Mouse (Mus musculus) C2C12 (cell line): ENCODE measurements at regions not wholly inside any gene's neighbourhood (a gene's known extent, or its start where the extent isn't known, plus 50 kb on each side); places are given as distances from the start of the nearest gene placed in this dataset.

ENCODE experiments used
- H3K27me3 ChIP-seq: one replicate; pipeline ENCODE4 v1.6.1; 2011; ENCODE audit not compliant: control insufficient read depth, insufficient read depth, insufficient read length
- H3K36me3 ChIP-seq: one replicate; pipeline ENCODE4 v1.6.1; 2011; ENCODE audit not compliant: control insufficient read depth, insufficient read depth
- H3K4me3 ChIP-seq: one replicate; pipeline ENCODE4 v1.5.1; 2011; ENCODE audit warnings: mild to moderate bottlenecking, control low read depth; ENCODE audit not compliant: poor library complexity, insufficient read depth, severe bottlenecking
- H3K79me2 ChIP-seq: one replicate; pipeline ENCODE4 v1.6.1; 2011; ENCODE audit not compliant: control insufficient read depth, insufficient read depth
- H3K79me3 ChIP-seq: one replicate; pipeline ENCODE4 v1.6.1; 2011; ENCODE audit warnings: low read depth, control low read depth
- H3ac ChIP-seq: one replicate; pipeline ENCODE3; 2011; ENCODE audit warnings: low read depth; ENCODE audit not compliant: control insufficient read depth, insufficient read length
- CEBPB ChIP-seq: IDR thresholded peaks from one replicate; pipeline ENCODE4 v1.6.1; 2011; ENCODE audit warnings: low read depth, mild to moderate bottlenecking, control low read depth, moderate library complexity
- CTCF ChIP-seq: IDR thresholded peaks from one replicate; pipeline ENCODE4 v1.5.1; 2011; ENCODE audit not compliant: control insufficient read depth, insufficient read depth, insufficient read length
- FOSL1 ChIP-seq: IDR thresholded peaks from one replicate; pipeline ENCODE4 v1.8.0; 2011; ENCODE audit warnings: mild to moderate bottlenecking, low read length; ENCODE audit not compliant: poor library complexity, insufficient read depth, severe bottlenecking
- MAX ChIP-seq: IDR thresholded peaks from one replicate; pipeline ENCODE4 v1.6.1; 2011; ENCODE audit warnings: mild to moderate bottlenecking, control low read depth
- MYOD1 ChIP-seq: IDR thresholded peaks from one replicate; pipeline ENCODE4 v1.6.1; 2011; ENCODE audit warnings: low read depth; ENCODE audit not compliant: control insufficient read depth, insufficient read length
- MYOG ChIP-seq: IDR thresholded peaks from one replicate; pipeline ENCODE4 v1.6.1; 2011; ENCODE audit not compliant: control insufficient read depth, insufficient read length; ENCODE audit errors: extremely low read depth
- USF1 ChIP-seq: IDR thresholded peaks from one replicate; pipeline ENCODE4 v1.6.1; 2011; ENCODE audit warnings: low read depth, mild to moderate bottlenecking, control low read depth, moderate library complexity

DNA sequence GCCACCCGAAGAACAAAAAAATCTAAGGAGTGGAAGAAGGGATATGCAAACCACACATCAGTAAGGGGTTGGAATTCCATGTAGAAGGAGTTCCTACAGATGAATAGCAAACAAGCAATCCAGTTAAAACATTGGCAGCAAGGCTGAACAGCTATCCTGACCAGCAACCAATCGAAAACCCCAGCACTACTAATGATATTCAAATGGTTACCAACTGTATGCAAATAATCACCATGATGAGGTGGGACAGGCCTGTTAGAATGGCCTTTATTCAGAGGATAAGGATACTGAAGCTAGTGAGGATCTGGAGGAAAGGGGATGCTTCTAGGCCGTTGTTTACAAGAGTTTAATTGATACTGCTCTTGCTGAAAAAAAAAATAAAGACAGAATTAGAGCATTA, 166.0 kb upstream of the Grik3 start:
- no peak overlapping the region for H3ac ChIP-seq

DNA sequence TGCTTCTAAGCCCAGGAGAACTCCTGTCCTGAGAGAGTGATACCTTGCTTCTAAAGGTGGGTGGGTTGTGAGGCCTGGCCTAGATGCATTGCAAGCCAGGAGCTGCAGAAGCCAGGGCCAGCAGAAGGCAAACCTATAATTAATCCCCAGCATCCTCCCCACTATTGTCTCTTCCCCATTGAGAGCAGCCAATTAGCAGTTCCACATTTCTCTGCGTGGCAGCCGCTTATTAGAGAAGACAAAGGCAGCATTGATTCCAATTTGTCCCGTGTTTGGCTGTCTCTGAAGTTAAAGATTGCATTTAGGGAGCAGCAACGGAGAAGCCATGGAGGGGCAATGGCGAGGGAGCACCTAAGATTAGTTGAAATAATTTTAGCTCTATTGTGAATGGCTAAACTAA, 171.2 kb upstream of the Grik3 start:
- no peak overlapping the region for H3K4me3 ChIP-seq
- H3K79me2 ChIP-seq: no peaks in the 10 kb centered on the region
- peaks cover 6% of the 10 kb centered on the region for H3K27me3 ChIP-seq
- TF ChIP-seq FOSL1 (no peak), MAX (no peak), CEBPB (no peak), USF1 (no peak), MYOD1 (no peak), MYOG (no peak), CTCF (no peak)
- no peaks in the 10 kb centered on the region for H3K79me3 ChIP-seq
- H3K36me3 ChIP-seq: no peaks in the 10 kb centered on the region
- H3ac ChIP-seq: no peak overlapping the region

More for the DNA sequence above, 166.0 kb upstream of the Grik3 start:
- no peak for TF ChIP-seq CEBPB
- TF ChIP-seq USF1: no peak
- no peak for TF ChIP-seq MAX
- no peak for TF ChIP-seq FOSL1
- TF ChIP-seq MYOD1: no peak
- no peak for TF ChIP-seq CTCF
- TF ChIP-seq MYOG: no peak
- no peaks in the 10 kb centered on the region for H3K79me3 ChIP-seq
- no peaks in the 10 kb centered on the region for H3K36me3 ChIP-seq
- H3K4me3 ChIP-seq: no peak overlapping the region
- H3K27me3 ChIP-seq: peaks cover 3% of the 10 kb centered on the region
- H3K79me2 ChIP-seq: no peaks in the 10 kb centered on the region

DNA sequence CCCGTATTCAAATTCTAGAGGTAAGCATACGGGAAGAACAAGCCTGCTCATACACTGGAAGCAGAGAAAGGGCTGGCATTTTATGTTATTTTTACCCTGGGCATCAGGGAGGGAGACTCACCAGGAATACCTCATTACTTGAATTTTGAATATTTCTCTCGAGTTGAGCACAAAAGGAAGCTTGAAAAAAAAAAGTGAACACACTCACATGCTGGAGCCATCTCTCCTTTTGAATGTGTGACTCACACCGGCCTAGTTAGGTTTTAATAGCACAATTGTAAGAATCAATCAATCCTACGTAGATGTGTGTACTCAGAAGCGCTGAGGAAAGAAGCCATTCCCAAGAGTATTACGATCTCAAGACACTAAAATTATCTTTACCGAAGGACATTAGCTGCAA, 172.2 kb upstream of the Grik3 start:
- no peak overlapping the region for H3ac ChIP-seq
- no peaks in the 10 kb centered on the region for H3K79me2 ChIP-seq
- H3K27me3 ChIP-seq: peaks cover 3% of the 10 kb centered on the region
- H3K36me3 ChIP-seq: no peaks in the 10 kb centered on the region
- TF ChIP-seq MYOG: no peak
- H3K4me3 ChIP-seq: no peak overlapping the region
- no peaks in the 10 kb centered on the region for H3K79me3 ChIP-seq

- H3K36me3 ChIP-seq: no peaks in the 10 kb centered on the region
- no peak overlapping the region for H3ac ChIP-seq
- no peak overlapping the region for H3K4me3 ChIP-seq
- TF ChIP-seq MYOD1: no peak
- no peak for TF ChIP-seq MAX
- TF ChIP-seq CTCF: no peak
- TF ChIP-seq MYOG: no peak
- no peak for TF ChIP-seq FOSL1
- TF ChIP-seq CEBPB: no peak
- no peak for TF ChIP-seq USF1
- H3K79me3 ChIP-seq: no peaks in the 10 kb centered on the region
- peaks cover 3% of the 10 kb centered on the region for H3K27me3 ChIP-seq
- no peaks in the 10 kb centered on the region for H3K79me2 ChIP-seq
Observed at GRCm38 (mm10) chr4:125316876-125317275, 173.6 kb upstream of the Grik3 start.

DNA sequence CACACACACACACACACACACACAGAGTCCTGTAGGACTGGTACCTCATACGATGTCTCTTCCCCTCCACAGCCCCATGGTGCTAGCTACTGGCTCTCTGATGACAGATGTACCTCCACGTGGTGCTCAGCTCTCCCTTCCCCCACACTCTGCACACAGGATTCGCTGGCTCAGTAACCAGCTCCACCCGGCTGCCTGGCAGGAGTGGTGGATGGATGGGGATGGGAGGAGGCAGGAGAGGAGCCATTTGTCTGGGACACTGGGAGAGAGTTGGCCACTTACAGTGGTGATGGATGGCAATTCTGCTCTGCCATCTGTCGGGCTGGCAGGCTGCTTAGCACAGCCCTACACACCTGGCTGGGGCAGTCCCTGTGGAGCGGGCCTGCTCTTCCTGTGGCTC, 174.7 kb upstream of the Grik3 start:
- Histone ChIP-seq H3ac (no peak overlapping the region), H3K79me2 (no peaks in the 10 kb centered on the region), H3K27me3 (peaks cover 4% of the 10 kb centered on the region), H3K79me3 (no peaks in the 10 kb centered on the region), H3K36me3 (no peaks in the 10 kb centered on the region), H3K4me3 (no peak overlapping the region)
- no peak for TF ChIP-seq MYOG
- TF ChIP-seq MAX: no peak
- TF ChIP-seq USF1: no peak
- TF ChIP-seq FOSL1: no peak
- TF ChIP-seq CEBPB: no peak
- no peak for TF ChIP-seq MYOD1
- no peak for TF ChIP-seq CTCF

- no peaks in the 10 kb centered on the region for H3K79me2 ChIP-seq
- H3K79me3 ChIP-seq: no peaks in the 10 kb centered on the region
- H3K27me3 ChIP-seq: peaks cover 13% of the 10 kb centered on the region
- no peak overlapping the region for H3K4me3 ChIP-seq
- no peak overlapping the region for H3ac ChIP-seq
- H3K36me3 ChIP-seq: no peaks in the 10 kb centered on the region
- TF ChIP-seq USF1: no peak
- TF ChIP-seq MAX: no peak
- TF ChIP-seq FOSL1: no peak
- TF ChIP-seq CTCF: no peak
- TF ChIP-seq MYOD1: no peak
- TF ChIP-seq MYOG: no peak
- no peak for TF ChIP-seq CEBPB
Observed at GRCm38 (mm10) chr4:125313892-125314291, 176.6 kb upstream of the Grik3 start.
